In the genomic region with DNA sequence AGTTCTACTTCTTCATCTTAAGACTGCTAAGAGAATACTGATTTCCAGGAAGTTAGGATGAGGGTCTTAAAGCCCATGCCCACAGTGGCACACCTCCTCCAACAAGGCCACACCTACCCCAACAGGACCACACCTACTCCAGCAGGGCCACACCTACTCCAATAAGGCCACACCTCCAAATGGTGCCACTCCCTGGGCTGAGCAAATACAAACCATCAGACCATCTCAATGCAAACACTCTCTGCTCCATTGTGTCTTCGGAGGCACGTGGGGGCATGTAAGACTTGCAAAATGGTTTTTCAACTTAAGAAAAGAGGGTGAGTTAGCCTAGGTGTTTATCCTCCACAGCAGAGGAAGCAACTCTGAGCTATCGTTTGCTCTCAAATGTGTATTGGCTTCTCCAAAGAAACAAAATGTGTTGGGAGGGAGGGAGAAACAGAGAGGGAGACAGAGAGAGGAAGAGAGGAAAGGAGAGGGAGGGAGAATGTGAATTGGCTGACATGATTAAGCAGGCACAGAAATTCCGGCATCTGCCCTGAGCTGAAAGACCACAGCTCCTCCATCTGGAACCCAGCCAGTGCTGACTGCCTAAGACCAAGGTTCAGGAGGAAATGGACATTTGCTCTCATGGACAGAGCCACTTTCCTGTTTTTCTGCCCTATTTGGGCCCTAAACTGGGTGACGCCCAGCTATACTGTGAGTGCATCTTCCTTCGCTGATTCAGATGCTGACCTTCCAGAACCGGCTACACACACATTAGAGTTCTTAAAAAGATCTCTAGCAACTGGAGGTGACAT, we compare ENCODE assay signal across 10 mouse cellular contexts.
DNase-seq lines count a peak whose midpoint lies in the region; ATAC-seq and TF ChIP-seq lines count a peak whose summit lies in the region.
"Had no signal": no experiment of that assay in that cellular context is flagged by ENCODE, and none has a peak within 500 bp of the region (broad histone marks: within the 10 kb centered on the region; RNA-seq: fewer than 3 reads in every experiment).

No protein-coding gene starts in this region.

- H3K27ac ChIP-seq in stomach, postnatal 0 days (replicated peaks) = no peak overlapping the region
- no peak overlapping the region for H3K27ac ChIP-seq in hindbrain, embryonic 11.5 days (ENCODE audit: low read depth, low read length)
- H3K27ac ChIP-seq: forebrain, embryonic 12.5 days had no signal

- no peaks in the 10 kb centered on the region for H3K27me3 ChIP-seq in stomach, postnatal 0 days (ENCODE audit: control insufficient read depth, insufficient read depth, low read length)
- no peaks in the 10 kb centered on the region for H3K27me3 ChIP-seq in hindbrain, embryonic 11.5 days (ENCODE audit: control insufficient read depth, insufficient read depth, low read length)
- H3K27me3 ChIP-seq: forebrain, embryonic 12.5 days had no signal

- no peak overlapping the region for H3K4me3 ChIP-seq in stomach, postnatal 0 days (ENCODE audit: low read depth, low read length)
- no peak overlapping the region for H3K4me3 ChIP-seq in hindbrain, embryonic 11.5 days (ENCODE audit: low read depth, low read length)
- H3K4me3 ChIP-seq: forebrain, embryonic 12.5 days had no signal

- ATAC-seq in stomach, postnatal 0 days (ENCODE audit: low FRiP score, low TSS enrichment) = peak; percentile 69; the same call in 1 of the 2 replicates
- ATAC-seq in hindbrain, embryonic 11.5 days (ENCODE audit: low FRiP score) = no peak

- H3K9me3 ChIP-seq in stomach, postnatal 0 days (ENCODE audit: control insufficient read depth, low read length) = no peaks in the 10 kb centered on the region
- H3K9me3 ChIP-seq in hindbrain, embryonic 11.5 days (ENCODE audit: control insufficient read depth, low read length) = no peaks in the 10 kb centered on the region
- H3K9me3 ChIP-seq: forebrain, embryonic 12.5 days had no signal

- 0 out of 2 replicates have a peak, but pooled peaks cover 3% of the 10 kb centered on the region for H3K4me1 ChIP-seq in stomach, postnatal 0 days (replicated peaks; ENCODE audit: control insufficient read depth, insufficient read depth)
- no peaks in the 10 kb centered on the region for H3K4me1 ChIP-seq in hindbrain, embryonic 11.5 days (replicated peaks; ENCODE audit: control insufficient read depth, insufficient read depth, low read length)

- H3K9ac ChIP-seq in stomach, postnatal 0 days (ENCODE audit: low read length) = no peak overlapping the region
- no peak overlapping the region for H3K9ac ChIP-seq in hindbrain, embryonic 11.5 days (ENCODE audit: low read depth, low read length)
- H3K9ac ChIP-seq: forebrain, embryonic 12.5 days had no signal

- peak; percentile 8 for DNase-seq in gastrocnemius, postnatal 10 days
- no peak for DNase-seq in gastrocnemius, postnatal 25 days
- DNase-seq in spleen, postnatal 36 days (ENCODE audit: low spot score in 2 of 2) = peak; percentile 2 to 3
- DNase-seq in spleen, postnatal 14 days (ENCODE audit: low spot score in 2 of 2) = no peak
- DNase-seq in kidney, postnatal 36 days = peak; percentile 79 to 85
- DNase-seq in stomach, postnatal 0 days (ENCODE audit: low spot score) = no peak
- no peak for DNase-seq in right cerebral cortex, adult 2 months (ENCODE audit: low spot score in 2 of 2)
- DNase-seq in hindbrain, embryonic 11.5 days (ENCODE audit: low spot score) = no peak
- DNase-seq: cerebellum, postnatal 25 days had no signal

- 51% methylated on average over 7 of the region's 7 CpGs for WGBS in stomach, postnatal 0 days
- 80% methylated on average over 7 of the region's 7 CpGs for WGBS in hindbrain, embryonic 11.5 days

- H3K4me2 ChIP-seq in stomach, postnatal 0 days (replicated peaks; ENCODE audit: low read depth) = no peak overlapping the region
- H3K4me2 ChIP-seq in hindbrain, embryonic 11.5 days (replicated peaks; ENCODE audit: low read depth, low read length) = no peak overlapping the region
- H3K4me2 ChIP-seq: forebrain, embryonic 12.5 days had no signal

- no peak for TF ChIP-seq CTCF in stomach, postnatal 0 days (IDR thresholded peaks at IDR 0.05; ENCODE audit: low read depth)

- no peak for TF ChIP-seq EP300 in stomach, postnatal 0 days (optimal IDR thresholded peaks at IDR 0.05)

- H3K36me3 ChIP-seq in stomach, postnatal 0 days (ENCODE audit: control insufficient read depth, insufficient read depth, low read length) = no peaks in the 10 kb centered on the region
- no peaks in the 10 kb centered on the region for H3K36me3 ChIP-seq in hindbrain, embryonic 11.5 days (ENCODE audit: control insufficient read depth, insufficient read depth, low read length)
- H3K36me3 ChIP-seq: forebrain, embryonic 12.5 days had no signal

Comparison
In these comparisons a context has a peak if more than half of its experiments do, and no peak if none do; other contexts are left out.
1. DNase-seq: peak in gastrocnemius, postnatal 10 days (single experiment), spleen, postnatal 36 days (2 of 2) and kidney, postnatal 36 days (2 of 2); none in gastrocnemius, postnatal 25 days (single experiment), spleen, postnatal 14 days (0 of 2), stomach, postnatal 0 days (single experiment), right cerebral cortex, adult 2 months (0 of 2) and hindbrain, embryonic 11.5 days (single experiment).